Mouse (Mus musculus): ENCODE data around the gene Dnase1l2.
A peak's percentile ranks its signal among the peaks of the same experiment; 100 is the strongest.
"Not testable (repeated sequence)": the region's sequence is repeated elsewhere in the genome, so short reads cannot be mapped to it uniquely, and the experiment has no call there.

The Dnase1l2 gene

DNA sequence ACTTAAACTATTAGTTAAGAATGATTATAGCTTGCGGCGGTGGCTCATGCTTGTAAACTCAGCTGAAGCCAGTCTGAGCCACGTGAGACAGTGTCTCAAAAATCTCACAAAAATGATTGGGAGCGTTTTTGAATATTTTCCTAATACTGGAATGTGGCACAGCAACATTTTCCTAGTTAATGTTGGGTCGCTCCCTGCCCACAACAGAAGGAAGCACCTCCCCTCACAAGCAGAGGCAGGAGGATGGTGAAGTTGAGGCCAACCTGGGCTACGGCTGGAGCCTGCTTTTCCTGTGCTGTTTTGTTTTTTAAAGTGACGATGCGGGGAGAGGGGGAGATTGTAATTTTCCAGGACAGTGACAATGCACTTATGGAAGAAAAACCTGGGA, 15.7 kb downstream of the Dnase1l2 start:
- DNase-seq, result no peak

DNA sequence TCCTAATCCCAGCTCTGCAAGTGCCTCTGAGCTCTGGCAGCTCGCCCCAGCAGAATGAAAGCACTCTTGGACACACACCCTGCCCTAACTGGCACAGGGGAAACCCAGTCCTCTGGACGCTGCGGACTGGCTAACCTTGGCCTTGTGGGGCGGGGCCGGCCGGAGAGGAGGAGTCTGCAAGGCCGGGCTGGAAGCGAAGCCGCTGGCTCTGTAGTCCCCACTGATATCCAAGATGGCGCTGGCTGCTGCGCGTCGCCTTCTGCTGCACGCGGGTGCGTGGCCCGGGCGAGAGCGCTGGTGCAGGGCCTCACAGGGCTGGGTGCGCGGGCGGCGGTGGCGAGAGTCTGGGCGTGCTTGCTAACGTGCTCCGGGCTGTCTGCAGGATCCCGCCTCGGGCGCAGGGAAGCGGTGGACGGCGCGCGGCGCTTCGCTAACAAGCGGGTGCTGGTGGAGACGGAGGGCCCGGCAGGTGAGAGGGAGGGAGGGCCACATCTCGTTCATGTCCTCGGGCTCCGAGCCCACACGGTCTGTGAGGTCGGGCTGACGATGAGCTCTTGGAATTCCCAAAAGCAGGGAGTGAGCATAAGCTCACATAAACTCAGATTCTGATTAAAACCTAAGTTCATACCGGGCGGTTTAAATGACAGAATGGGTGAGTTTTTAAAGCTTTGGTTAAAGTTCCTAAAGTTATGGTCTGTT, 16.3 kb downstream of the Dnase1l2 start, which contains the start of gene Eci1:
Gene Eci1, plus strand, starts transcription at position 171 of the 699 bp plus-strand sequence.
- DNase-seq, result peak; percentile 96

DNA sequence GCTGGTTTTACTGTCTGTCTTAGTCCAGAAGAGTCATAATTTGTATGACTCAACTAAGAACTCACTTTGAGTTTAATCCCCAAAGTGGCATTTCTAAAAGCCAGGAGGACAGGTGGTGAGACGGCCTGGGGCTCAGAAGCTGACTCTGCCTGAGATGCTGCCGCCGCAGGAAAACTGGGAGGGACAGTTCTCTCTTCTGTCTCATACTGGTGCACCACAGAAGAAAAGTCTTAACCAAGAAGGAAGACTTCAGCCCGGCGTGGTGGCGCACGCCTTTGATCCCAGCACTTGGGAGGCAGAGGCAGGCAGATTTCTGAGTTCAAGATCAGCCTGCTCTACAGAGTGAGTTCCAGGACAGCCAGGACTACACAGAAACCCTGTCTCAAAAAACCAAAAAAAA, 17.0 kb downstream of the Dnase1l2 start:
- no peak for DNase-seq

DNA sequence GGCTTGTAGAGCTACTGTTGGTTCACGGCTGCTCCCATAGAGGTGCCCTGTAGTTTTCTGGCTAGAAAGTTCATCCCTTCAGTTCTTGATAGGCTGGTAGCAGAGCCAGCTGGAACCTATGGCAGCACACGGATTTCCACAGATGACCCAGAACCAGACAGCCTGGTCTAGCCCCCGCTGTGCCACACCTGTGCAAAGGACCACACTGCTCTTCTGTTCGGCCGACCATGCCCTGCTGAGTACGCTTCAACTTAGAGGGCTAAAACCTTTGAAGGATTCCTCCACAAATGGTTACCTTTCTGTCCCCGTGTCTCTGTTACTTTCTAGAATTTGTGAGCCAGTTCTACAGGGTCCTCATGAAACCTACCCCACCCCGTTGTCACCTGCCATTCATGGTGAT, 17.6 kb downstream of the Dnase1l2 start:
- DNase-seq, result not testable (repeated sequence)

DNA sequence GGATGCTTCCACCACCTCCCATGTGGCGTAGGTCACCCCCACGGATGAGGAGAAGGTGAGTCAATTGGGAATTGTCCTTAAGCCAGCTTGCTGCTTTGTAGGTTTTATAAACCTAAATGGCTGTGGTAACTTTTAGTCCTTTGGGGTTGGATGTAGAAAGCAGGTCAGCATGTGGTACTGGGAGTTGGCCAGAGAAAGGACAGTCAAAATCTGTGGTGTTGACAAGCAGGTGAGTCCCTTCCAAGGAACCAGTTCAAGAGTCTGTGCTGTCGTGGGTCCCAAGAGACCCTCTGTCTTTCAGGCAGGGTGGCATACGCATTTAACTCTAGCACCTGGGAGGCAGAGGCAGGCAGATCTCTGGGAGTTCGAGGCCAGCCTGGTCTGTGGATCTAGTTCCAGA, 18.4 kb downstream of the Dnase1l2 start:
- no peak for DNase-seq

DNA sequence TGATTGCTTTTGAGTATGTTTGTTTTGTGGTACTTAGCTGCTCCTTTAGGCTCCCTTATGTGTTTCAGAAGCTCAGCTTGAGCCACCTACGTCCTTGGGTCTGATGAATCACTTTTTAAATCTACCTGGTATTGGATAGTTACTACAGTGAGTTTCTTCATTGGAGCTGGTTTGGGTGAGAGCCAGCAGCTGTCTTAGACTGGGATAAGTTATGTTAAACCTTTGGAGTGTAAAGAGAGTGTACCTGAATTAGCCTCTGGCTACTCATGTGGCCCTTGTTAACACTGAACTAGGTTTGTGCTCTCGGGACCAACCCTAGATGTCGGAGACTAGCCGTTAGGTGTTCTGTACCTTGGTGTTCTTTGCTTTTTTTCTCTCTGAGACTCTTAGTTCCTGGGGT, 19.8 kb downstream of the Dnase1l2 start:
- DNase-seq, result no peak

DNA sequence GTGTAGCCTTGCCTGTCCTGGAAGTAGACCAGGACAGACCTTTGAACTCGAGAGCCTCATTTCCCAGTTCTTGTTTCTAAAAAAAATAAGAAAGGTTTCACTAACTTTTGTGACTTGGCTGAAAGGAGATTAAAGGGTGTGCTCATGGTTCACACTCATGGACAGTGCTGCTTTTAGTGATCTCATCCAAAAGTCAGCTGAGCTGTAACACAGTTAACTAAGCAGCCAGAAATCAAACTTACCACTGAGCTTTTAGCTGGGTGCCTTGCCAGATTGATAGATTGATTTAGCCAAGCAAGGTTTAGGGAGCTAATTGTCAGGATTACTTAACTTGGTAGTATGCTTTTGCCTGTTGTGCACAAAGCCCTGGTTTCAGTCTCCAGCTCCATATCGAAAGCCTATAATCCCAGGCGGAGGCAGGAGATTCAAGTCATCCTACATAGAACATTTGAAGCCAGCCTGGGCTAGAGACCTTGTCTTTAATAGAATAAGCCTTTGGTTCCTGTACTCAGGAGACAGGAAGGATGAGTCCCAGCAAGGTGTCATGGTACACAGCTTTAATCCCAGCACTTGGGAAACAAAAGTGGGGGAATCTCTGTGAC, 26.8 kb downstream of the Dnase1l2 start:
- DNase-seq, result no peak

DNA sequence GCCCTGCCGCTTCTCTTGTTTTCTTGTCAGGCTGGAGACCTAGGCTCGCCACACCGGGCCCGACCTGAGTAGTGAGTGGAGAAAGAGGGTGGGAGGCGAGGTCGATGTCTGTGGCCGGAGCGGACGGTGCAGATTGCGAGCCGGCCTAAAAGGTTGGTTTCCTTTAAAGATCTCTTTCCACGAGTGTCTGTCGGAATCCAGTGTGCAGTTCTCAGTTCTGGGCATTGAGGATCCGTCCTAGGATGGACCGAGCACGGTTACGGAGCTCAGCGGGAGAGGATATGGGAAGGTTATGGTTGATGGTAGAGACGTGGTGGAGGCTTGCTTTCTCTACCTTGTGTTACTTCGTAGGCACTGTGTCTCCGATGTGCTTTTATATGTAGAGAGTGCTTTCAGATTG, 27.9 kb downstream of the Dnase1l2 start:
- DNase-seq, result no peak

DNA sequence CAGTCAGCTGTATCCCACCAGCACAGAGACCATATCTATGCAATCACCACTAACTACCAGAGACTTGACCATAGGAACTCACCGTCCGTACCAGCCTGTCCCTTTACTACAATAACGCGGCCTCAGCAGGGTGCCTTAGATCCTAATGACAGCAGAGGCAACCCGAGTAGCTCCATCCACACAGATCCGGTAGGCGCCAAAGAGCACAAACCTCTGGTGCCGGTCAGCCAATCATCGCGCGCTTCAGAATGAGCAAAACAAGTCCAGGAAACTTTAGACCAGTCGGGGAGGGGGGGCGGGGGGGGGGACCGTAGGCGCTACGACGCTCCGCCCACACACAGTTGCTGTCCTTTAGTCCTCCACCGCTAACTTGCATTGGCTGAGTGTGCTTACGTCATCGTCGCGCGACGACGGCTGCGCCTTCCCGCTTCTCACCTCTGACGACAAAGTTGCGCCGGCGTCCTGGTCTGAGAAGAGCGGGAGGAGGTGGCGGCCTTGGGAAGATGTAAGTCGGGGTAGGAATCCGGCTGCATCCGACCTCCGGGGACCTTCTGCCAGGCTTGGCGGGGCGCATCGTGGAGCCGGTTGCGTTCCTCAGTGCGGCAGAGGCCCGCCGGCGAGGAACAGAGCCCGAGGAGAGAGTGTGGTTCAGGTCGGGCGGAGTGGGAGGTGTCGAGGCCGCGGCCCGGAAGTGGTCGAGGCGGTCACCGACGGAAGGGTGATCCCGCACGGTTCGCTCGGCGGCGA, 28.5 kb downstream of the Dnase1l2 start, which contains the start of gene Rnps1:
Gene Rnps1, plus strand, starts transcription at position 336 of the 747 bp plus-strand sequence.
- DNase-seq, result peak; percentile 87

DNA sequence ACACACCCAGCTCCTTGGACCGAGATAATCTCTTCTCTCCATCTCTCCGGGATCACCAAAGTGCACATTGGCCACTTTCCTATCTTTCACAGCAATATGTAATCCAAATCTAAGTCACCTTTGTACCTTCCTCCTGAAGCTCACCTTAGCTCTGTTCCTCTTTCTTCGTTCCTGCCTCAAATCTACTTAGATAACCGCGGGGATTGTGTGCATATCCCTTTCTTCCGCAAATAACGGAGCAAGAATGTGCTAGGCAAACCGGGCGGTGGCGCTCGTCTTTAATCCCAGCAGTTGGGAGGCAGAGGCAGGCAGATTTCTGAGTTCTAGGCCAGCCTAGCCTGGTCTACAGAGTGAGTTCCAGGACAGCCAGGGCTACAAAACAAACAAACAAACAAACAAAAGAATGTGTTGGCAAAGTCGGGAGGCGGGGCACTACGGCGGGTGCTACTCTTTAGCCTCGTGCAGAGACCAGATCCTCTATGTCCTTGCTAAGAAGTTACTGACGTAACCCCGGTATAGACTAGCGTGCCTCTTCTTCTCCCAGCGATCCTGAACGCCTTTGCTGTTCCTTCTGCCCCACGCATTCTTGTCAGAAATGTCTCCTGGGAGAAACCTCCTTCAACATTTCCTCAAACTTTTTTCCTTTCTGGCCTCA, 29.2 kb downstream of the Dnase1l2 start:
- DNase-seq, result no peak

DNA sequence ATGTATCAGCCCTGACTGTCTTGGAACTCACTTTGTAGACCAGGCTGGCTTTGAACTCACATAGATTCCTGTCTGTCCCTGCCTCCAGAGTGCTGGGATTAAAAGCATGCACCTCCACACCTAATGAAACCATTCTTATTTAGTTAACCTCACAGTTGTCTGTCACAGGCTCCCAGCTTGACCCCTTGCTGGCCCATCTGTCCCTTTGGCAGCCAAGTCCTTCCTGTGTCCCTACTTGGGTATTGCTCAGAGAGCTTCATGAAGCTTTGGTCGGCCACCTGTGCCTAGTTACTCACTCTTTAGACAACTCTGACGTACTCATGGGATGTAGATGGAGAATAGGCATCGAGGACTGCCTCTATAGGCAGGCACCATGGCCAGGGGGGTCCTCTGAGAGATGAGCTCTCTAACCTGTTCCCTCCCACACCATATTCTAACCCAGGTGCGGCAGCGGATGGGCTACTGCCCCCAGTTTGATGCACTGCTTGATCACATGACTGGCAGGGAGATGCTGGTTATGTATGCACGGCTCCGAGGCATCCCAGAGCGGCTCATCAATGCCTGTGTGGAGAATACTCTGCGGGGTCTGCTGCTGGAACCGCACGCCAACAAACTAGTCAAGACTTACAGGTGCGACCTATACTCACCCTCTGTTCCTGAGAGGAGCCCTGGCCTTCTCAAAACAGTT, 35.6 kb downstream of the Dnase1l2 start:
- DNase-seq, result peak; percentile 47

DNA sequence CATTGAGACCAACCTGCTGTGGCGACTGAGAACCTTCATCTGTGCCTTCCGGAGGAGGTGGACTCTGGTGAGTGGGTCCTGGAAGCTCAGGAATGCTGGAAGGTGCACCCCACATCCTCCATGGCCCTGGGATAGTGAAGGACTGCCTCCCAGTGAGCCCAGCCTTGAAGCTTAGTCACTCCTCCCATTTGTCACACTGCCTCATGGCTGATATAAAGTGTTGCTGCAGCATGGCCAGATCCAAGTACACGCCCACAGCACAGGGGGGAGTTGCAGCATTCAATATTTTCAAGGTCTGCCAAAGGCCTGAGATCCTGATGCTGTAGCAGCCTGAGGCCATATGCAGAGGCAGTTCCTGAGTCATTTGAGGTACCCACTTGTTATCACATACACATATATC, 40.5 kb downstream of the Dnase1l2 start:
- no peak for DNase-seq

DNA sequence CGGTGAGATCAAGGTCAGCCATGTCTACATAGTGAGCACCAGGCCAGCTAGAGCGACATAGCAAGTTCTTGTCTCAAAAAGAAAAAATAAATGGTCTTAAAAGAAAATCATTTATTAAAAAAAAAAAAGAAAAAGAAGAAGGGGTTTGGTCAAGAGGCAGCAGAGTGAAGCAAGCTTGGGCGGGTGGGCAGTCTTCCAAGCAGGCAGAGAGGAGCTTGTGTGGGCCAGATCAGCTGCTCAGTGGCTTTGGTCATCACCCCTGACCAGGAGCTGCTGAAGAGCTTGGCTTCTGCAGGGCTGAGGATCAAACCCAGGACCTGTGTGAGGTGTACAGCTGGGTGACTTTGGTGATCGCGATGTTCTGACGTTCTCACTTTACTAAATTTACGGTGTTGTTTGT, 48.4 kb downstream of the Dnase1l2 start:
- no peak for DNase-seq

DNA sequence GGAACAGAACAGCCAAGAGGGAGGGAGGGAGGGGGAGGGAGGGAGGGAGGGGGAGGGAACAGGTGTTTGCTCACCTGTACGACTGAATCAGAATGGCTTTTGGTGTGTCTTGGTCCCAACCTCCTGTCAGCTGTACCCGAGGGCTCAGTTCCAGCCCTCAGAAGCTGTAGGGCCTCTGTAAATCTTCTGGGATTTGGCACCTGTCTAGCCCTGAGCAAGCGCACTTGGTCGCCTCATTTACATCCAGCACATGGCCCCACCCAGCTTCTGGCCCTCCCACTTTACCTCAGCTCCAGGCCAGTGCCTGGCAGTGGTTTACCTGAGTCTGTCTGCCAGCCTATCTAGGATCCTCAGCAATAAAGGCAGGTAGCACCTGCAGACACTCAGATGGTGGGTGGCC, 49.4 kb downstream of the Dnase1l2 start:
- no peak for DNase-seq

DNA sequence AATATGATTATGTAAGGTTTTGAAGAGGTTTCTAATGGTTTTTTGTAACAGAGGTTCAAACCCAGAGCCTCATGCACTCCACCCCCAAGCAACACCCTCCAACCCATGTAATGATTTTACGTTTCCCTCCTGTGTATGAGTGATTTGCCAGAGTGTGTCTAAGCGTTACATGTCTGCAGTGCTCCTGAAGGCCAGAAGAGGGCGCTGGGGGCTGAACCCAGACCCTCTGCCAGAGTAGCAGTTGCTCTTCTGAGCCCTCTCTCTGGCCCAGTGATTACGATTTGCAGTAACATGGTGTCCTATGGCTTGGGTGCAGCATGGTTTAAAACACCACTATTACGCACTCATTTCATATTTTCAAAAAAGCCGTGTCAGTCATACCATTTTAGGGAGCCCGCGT, 51.8 kb downstream of the Dnase1l2 start:
- no peak for DNase-seq

Data from cerebellum, adult 11 months (tissue).